Mouse (Mus musculus) lung, postnatal 4 days (tissue): ENCODE measurements at regions not wholly inside any gene's neighbourhood (a gene's known extent, or its start where the extent isn't known, plus 50 kb on each side); places are given as distances from the start of the nearest gene placed in this dataset.

Experiments used
- DNase-seq, 2 experiments: peaks; one replicate each; pipeline ENCODE4 v3.0.0; 2021

DNA sequence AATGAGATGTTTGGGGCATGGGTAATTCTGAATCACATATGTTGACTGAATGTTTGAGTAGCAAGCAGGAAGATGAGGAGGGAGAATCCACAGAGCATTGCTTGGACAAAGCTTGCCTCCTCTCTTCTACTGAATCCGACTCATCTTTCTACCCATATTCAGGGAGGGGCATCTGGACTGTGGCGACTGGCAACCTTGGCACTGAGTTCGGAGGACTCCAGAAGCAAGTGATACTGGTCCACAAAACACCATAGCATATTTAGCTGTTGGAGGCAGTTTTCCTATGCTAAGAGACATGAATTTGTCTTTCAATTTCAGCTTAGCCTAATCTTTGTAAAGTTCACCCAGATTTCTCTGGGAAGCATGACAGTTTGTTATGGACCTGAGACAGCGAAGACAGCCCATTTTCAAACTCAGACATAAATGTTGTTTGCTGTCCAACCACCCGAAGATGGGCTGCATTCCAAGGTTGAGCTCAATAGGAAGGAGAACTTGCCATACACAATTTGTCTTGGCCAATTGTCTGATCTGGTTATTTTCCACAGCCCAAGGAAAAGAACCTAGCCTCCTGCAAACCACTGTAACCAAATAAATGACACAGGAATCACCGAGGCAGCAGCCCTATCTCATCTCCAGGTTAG, 224.0 kb upstream of the Pld5 start:
- no peak for DNase-seq

GRCm38 (mm10) chr1:176468560-176468959, 193.4 kb upstream of the Pld5 start:
- DNase-seq = no peak

- no peak for DNase-seq
These were observed 187.0 kb upstream of the Pld5 start for GRCm38 (mm10) chr1:176462125-176462524.

- DNase-seq = no peak
These were observed 171.6 kb upstream of the Pld5 start for GRCm38 (mm10) chr1:176446735-176447134.

DNA sequence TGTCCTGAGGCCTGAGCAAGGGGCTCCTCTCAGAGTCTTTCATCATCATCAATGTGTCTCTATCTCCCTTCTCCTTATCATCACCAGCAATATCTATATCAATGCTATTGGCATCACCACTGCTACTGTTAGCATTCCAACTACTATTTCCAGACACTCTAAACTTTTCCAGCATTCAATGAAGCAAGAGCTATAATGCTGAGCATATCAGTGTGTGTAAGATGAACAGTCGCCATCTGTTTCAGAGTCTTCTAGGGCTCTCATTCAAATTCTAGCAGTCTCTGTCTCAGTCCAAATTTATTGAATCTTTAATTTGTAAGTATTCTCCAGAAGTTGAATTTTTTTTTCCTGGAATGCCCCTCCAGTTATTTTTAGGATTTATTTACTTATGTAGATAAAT, 168.6 kb upstream of the Pld5 start:
- DNase-seq = no peak

- DNase-seq = no peak
These were observed 165.1 kb upstream of the Pld5 start for GRCm38 (mm10) chr1:176440254-176440653.

- DNase-seq = no peak
These were observed 152.7 kb upstream of the Pld5 start for GRCm38 (mm10) chr1:176427835-176428234.

DNA sequence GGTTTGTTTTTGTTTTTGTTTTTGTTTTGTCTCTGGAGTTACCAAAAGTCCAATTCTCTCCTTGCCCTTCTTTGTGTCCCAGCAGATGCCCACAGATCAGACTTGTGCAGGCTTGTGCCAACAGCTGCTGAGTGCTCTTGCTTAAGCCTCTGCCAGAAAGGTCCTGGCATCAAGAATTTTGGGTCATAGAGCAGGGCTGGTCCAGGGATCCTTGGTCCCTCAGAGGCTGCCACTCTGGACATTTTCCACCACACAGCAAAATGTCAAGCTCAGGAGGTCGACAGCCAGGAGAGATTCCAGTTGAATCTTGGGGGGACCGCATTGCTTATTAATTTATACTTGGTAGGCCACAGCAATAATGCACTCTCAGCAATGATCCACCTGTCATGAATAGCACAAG, 151.9 kb upstream of the Pld5 start:
- no peak for DNase-seq

DNA sequence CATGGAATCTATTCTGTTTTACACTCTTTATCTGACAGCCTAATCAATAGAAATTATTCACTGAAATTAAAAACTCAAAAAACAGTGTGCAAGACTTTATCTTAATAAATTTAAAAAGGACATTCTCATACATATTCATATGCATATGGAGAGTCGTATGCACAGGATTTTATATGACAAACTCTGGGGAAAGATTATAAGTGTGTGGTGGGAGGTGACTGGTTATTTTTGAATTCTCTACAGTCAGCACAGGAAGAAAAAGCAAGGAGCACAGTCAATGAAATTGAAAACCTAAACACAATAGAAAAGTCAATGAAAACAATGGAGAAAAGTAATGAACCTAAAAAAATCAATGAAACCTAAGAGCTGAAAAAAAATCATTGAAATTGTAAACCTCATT, 142.1 kb upstream of the Pld5 start:
- no peak for DNase-seq

DNA sequence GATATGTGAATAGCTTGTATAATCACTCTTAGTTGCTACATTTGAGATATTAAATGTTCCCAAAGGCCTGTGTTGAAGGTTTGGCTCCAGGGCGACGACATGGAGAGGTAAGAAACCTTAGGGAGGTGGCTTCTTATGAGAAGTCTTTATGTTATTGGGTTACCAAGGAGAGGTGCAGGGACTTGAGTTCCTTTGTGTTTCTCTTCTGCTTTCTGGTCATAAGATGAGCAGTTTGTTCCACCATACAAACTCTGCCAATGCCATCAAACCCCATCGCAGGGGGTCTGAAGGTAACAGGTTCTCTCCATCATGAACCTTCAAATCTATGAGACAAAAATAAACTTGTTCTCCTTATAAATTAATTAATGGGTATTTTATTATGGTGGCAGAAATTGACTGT, 129.0 kb upstream of the Pld5 start:
- no peak for DNase-seq

- DNase-seq = no peak
These were observed 104.5 kb upstream of the Pld5 start for GRCm38 (mm10) chr1:176379645-176380044.

DNA sequence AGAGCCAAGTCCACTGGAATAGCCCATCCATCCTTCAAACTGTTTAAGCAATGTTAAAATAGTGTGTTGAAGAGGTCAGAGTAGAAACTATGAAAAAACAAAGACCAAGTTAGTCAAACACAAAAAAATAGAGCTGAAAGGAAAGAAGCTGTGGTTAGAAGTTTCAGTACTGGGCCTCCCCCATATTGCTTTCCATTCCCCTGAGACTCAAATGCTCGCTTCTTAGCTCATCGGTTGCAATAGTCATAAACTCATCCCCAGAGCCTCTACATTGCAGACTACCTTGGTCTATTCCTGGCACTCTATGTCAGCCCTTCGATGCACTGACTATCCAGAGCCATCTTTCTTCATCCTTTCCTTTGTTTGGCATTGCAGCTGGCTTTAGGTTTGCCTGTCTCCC, 91.8 kb upstream of the Pld5 start:
- DNase-seq = no peak

DNA sequence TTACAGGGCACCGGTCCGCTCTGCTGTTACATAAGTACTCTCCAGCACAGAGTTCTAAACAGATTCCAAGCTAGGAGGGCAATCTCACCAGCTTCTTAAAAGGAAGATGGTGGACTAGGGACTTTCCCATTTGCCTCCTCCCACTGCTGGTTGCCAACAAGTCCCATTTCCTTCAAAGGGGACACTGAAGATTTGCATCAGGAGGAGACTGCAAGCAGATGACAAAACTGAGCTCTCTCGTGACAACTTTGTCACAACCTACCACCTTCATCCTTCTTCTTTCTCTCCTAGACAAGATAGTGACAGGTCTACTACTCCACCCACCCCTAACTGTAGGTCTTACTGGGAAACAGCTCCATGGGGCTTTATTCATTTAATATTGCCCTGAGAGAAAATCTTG, 85.8 kb upstream of the Pld5 start:
- no peak for DNase-seq

DNA sequence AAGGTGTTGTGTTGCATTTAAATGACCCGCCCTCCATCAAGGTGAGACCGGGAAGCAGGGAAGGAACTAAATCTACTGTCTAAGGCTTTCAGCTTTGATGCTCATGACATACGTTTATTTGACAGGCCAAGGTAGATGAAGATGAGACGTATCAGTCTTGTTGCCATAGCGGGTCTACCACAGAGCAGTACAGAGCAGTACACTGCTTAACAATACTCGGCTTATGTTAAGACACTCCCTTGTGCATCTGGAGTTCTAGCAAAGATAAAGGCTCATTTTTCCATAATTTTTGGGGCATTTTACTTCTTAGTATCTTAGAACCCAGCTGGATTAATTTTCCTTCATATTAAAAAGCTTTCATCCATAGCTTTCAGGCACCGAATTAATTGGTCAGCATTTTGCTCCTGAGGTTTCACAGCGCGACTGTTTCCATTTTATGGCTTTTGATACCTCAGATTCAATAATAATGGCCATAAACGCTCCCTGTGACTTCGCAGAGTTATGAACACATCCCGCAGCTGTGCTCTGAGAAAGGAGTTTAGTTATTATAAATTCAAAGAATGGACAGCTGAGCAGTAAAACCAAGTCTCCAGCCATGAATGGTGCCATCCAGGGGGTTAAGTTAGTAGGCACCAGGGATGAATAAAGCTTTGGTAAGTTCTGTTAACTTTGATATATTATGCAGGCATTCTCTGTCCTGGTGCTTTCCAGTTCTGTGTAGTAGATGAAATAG, 85.0 kb upstream of the Pld5 start:
- no peak for DNase-seq

- DNase-seq = no peak
These were observed 80.2 kb upstream of the Pld5 start for GRCm38 (mm10) chr1:176355342-176355741.

GRCm38 (mm10) chr1:176354898-176355297, 79.8 kb upstream of the Pld5 start:
- no peak for DNase-seq

DNA sequence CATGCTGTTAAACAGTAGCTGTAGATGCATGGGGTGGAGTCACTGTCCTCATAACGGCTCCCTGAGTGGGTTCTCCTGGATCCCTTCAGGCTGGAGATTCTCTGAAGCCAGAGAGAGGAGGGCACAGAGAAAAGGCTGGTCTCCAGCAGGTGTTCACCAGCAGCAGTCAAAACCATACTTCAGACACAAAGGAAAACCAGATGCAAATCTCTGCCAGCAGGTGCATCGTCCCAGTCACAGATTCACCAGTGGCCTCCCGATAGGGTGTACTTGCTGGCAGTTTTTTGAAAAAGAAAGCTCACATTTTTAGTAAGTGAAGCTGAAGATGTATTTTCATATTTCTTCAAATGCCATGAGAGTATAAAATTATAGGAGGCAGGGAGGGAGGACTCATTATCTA, 77.6 kb upstream of the Pld5 start:
- DNase-seq = no peak

DNA sequence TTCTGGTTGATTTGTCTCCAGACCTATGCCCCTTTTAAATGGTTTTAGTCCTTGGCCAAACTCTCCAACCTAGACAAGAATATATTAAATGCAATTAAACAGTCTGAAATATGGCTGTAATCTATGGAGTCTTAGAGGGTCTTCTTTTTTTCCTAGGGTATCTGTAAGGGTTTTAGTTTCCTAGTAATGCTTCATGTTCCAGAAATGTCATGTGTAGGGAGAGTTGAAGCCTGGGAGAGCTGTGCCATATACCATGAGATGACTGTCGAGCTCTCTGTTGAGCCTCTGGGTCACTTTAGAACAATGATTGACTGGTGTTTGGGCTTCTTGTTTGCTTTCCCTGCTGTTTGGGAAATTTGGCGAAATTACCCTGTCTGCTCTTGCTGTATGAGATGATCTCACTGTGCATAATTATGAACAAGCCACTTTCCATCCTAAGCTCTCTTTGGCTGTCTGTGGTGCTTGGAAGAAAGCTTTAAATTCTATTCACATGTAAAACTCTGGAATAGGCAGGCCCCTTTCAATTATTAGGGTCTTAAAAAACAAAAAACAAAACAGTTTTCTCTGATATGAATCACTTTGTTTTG, 74.9 kb upstream of the Pld5 start:
- no peak for DNase-seq

- no peak for DNase-seq
These were observed 73.0 kb upstream of the Pld5 start for GRCm38 (mm10) chr1:176348129-176348528.

- DNase-seq = no peak
These were observed 56.2 kb upstream of the Pld5 start for GRCm38 (mm10) chr1:176331344-176331743.
